Mouse (Mus musculus) forebrain, embryonic 13.5 days (tissue): ENCODE results near the gene Csrnp1. TPM values are rescaled to one million over a fixed set of nuclear protein-coding genes. Genes with fewer than 3 reads are reported as not detected.

Experiments
- ATAC-seq: fragments of 200-750 bp; cut with Nextera tagmentation; 2 replicates; pipeline ENCODE4 v1.8.0; 2017
- H3K27ac ChIP-seq: fragments of 300-500 bp; sonication (generic); 2 replicates; pipeline ENCODE4 v1.5.1; 2015; ENCODE audit warnings: inconsistent platforms, mild to moderate bottlenecking, moderate library complexity
- H3K27me3 ChIP-seq: fragments of 300-500 bp; sonication (generic); 2 replicates; pipeline ENCODE4 v1.6.1; 2015; ENCODE audit warnings: mild to moderate bottlenecking, inconsistent platforms
- H3K36me3 ChIP-seq: fragments of 300-500 bp; sonication (generic); 2 replicates; pipeline ENCODE4 v1.6.1; 2015; ENCODE audit warnings: mild to moderate bottlenecking, inconsistent platforms; ENCODE audit not compliant: poor library complexity, severe bottlenecking
- H3K4me1 ChIP-seq: fragments of 300-500 bp; sonication (generic); 2 replicates; pipeline ENCODE4 v1.6.1; 2015; ENCODE audit warnings: inconsistent platforms
- H3K4me2 ChIP-seq: fragments of 300-500 bp; sonication (generic); 2 replicates; pipeline ENCODE4 v1.6.1; 2015; ENCODE audit warnings: inconsistent platforms, mild to moderate bottlenecking, moderate library complexity
- H3K4me3 ChIP-seq: fragments of 300-500 bp; sonication (generic); 2 replicates; pipeline ENCODE4 v1.5.1; 2015; ENCODE audit warnings: mild to moderate bottlenecking, inconsistent platforms
- H3K9ac ChIP-seq: fragments of 300-500 bp; sonication (generic); 2 replicates; pipeline ENCODE4 v1.6.1; 2015; ENCODE audit warnings: mild to moderate bottlenecking, inconsistent platforms
- H3K9me3 ChIP-seq: fragments of 300-500 bp; sonication (generic); replicated peaks from 2 replicates; pipeline ENCODE4 v1.6.1; 2016; ENCODE audit warnings: inconsistent platforms
- WGBS: fragments of 180-500 bp; shearing (Covaris S2); methylation state at CpG from one replicate; pipeline ENCODE4 v1.1.7; 2015; 5-methylcytosine and 5-hydroxymethylcytosine counted together
- polyA plus RNA-seq: library from polyadenylated mRNA; unstranded; fragments of >200 nt; fragmentation: Nextera tagmentation; extraction: Ambion mirVana; gene quantifications from 2 replicates; pipeline ENCODE4 v1.2.1, GENCODE M21; 2015

Gene Csrnp1
- polyA plus RNA-seq, 1 experiment from 2014 or later, result 1.5 TPM

DNA sequence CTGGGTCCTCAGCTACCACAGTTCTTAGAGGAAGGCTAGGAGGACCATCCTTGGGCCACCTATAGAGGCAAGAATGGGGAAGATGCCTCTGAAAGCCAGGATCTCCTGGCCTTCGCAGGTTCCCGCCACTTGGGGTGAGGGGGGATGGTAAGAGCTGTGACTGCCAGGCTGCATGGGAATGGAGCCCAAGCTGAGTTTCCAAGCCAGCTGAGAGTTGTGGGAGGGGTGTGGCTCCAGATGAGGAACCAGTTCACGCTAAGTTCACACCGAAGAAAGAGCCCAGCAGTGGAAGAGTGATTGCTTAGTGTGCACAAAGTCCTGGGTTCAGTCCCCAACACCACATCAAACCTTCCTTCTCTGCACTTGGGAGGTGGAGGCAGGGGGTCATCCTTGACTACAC is 22.2 kb downstream of the Csrnp1 start:
- Histone ChIP-seq H3K4me2 (no peak overlapping the region), H3K27ac (no peak overlapping the region), H3K9ac (no peak overlapping the region), H3K4me1 (no peaks in the 10 kb centered on the region), H3K27me3 (0 out of 2 replicates have a peak, but pooled peaks cover 4% of the 10 kb centered on the region), H3K4me3 (no peak overlapping the region), H3K9me3 (no peaks in the 10 kb centered on the region), H3K36me3 (no peaks in the 10 kb centered on the region)
- no peak for ATAC-seq
- 77% methylated on average over 4 of the region's 4 CpGs for WGBS

DNA sequence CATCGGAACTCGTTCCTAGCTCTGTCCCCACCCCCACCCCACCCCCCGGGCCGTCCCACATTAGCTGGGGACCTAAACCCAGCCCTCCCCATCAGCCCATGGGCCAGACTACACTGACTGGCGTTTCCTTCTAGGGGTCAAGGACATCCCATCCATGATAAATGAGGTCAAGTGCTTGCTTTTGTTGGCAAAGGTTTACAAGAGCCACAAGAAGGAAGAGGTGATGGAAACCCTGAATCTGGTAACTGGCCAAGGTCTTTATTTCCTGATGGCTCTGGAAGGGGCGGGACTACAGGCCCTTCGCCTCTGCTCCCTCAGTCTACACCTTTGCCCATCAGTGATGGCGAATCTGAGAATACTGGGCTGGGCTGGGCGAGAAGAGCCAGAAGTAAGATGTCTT is 25.6 kb downstream of the Csrnp1 start:
- ATAC-seq, result no peak

DNA sequence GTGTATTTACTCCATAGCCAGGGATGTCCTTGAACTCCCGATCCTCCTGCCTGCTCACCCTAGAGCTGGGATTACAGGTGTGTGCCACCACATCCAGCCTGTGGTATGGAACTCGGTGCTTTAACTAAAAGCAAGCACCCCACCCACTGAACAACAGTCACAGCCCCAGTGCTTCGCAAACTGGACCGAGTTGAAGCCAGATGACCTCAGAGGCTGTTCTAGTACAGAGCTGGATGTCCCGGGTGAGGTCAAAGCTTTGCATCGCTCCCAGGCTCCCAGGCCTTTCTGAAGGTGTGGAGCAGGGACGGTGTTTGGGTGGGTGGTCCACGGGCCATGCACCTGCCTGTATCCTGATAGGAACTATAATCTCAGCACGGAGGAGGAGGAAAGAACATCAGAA is 33.1 kb downstream of the Csrnp1 start:
- H3K27ac ChIP-seq, result no peak overlapping the region
- H3K36me3 ChIP-seq, result no peaks in the 10 kb centered on the region
- H3K4me3 ChIP-seq, result no peak overlapping the region
- WGBS, result 86% methylated on average over 9 of the region's 9 CpGs
- H3K27me3 ChIP-seq, result no peaks in the 10 kb centered on the region
- H3K4me2 ChIP-seq, result no peak overlapping the region
- no peaks in the 10 kb centered on the region for H3K9me3 ChIP-seq
- no peak overlapping the region for H3K9ac ChIP-seq
- no peak for ATAC-seq
- no peaks in the 10 kb centered on the region for H3K4me1 ChIP-seq

More for the DNA sequence above, 25.6 kb downstream of the Csrnp1 start:
- 92% methylated on average over 9 of the region's 9 CpGs for WGBS
- 0 out of 2 replicates have a peak, but pooled peaks cover 4% of the 10 kb centered on the region for H3K27me3 ChIP-seq
- no peaks in the 10 kb centered on the region for H3K36me3 ChIP-seq
- no peak overlapping the region for H3K27ac ChIP-seq
- no peak overlapping the region for H3K4me2 ChIP-seq
- H3K4me3 ChIP-seq, result no peak overlapping the region
- H3K4me1 ChIP-seq, result no peaks in the 10 kb centered on the region
- no peaks in the 10 kb centered on the region for H3K9me3 ChIP-seq
- no peak overlapping the region for H3K9ac ChIP-seq

DNA sequence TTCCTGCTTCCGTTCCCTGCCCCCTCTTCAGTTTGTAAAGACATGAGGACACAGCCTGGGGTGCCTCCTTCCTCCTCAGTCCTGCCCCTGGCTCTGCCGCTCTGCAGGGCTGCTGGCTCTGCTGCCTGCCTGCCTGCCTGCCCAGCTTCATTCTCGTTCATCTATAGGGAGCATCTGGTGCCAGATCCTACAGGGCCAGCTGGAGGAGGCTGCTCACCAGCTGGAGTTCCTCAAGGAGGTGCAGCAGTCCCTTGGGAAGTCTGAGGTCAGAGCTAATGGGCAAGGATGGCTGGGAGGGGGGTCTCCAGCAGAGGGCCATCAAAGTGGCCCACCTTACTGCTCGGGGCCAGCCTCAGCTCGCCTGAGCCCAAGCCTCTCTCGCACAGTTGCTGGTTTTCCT is 34.0 kb downstream of the Csrnp1 start:
- Histone ChIP-seq H3K27ac (peak overlapping the region; percentile 5; the same call in 1 of the 2 replicates), H3K27me3 (no peaks in the 10 kb centered on the region), H3K4me2 (no peak overlapping the region), H3K9ac (no peak overlapping the region), H3K36me3 (no peaks in the 10 kb centered on the region), H3K4me3 (no peak overlapping the region), H3K4me1 (no peaks in the 10 kb centered on the region), H3K9me3 (no peaks in the 10 kb centered on the region)
- ATAC-seq, result 0 out of 2 replicates have a peak, but pooled peaks have one; percentile 45
- 55% methylated on average over 6 of the region's 6 CpGs for WGBS

DNA sequence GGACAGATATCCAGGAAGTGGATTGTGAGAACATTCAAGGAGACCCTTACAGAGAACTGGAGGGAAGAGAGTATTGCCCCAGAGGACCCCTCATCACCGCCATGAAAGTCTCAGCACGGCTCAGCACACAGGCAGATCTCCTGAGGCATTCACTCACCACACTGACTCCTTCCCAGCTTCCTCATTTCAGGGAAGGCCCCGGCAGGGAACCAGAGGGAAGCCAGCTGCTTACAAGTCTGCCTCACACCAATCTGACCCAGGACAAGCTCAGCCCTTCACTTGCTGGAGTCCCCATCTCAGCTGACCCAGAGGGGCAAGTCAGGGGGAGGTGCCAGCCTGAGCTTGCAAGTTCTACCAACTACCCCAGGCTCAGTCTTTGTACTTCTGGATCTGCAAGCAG is 35.7 kb downstream of the Csrnp1 start:
- WGBS, result 69% methylated on average over 3 of the region's 3 CpGs
- Histone ChIP-seq H3K9me3 (no peaks in the 10 kb centered on the region), H3K27ac (no peak overlapping the region), H3K36me3 (no peaks in the 10 kb centered on the region), H3K9ac (no peak overlapping the region), H3K27me3 (no peaks in the 10 kb centered on the region), H3K4me1 (no peaks in the 10 kb centered on the region), H3K4me2 (no peak overlapping the region), H3K4me3 (no peak overlapping the region)
- no peak for ATAC-seq

DNA sequence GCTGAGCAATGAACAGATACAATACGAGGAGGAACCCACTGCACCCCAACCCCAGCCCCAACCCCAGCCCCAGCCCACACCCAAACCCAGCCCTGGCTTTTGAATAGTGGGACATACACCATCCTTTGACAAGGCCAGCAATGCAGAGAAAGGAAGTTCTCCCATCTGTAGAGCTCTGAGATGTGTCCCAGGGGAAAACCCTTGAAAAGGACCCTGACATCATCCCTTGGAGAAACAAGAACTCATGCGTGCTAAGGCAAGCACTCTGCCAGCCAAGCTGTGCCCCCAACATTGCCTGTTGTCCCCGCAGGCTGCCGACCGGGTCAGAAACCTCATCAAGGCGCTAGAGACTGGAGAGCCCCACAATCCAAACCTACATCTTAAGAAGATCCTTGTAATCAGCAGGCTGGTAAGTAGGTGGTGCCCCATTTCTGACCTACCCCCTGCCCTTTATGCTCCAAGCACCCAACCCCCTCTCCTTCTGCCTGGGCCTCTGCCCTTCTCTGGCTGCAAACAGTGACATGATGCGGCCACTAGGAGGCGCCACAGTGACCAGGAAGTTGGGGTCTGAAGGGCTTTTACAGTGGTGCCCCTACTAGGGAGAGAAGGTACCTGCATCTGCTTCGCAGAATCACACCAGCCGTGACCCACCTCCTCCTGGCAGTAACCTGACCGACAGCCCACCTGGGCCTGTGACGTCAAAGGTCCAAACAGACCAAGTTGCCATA is 39.1 kb downstream of the Csrnp1 start:
- Histone ChIP-seq H3K27me3 (no peaks in the 10 kb centered on the region), H3K9me3 (no peaks in the 10 kb centered on the region), H3K27ac (no peak overlapping the region), H3K36me3 (no peaks in the 10 kb centered on the region), H3K9ac (no peak overlapping the region), H3K4me3 (no peak overlapping the region), H3K4me1 (no peaks in the 10 kb centered on the region), H3K4me2 (no peak overlapping the region)
- ATAC-seq, result no peak
- WGBS, result 76% methylated on average over 12 of the region's 12 CpGs

DNA sequence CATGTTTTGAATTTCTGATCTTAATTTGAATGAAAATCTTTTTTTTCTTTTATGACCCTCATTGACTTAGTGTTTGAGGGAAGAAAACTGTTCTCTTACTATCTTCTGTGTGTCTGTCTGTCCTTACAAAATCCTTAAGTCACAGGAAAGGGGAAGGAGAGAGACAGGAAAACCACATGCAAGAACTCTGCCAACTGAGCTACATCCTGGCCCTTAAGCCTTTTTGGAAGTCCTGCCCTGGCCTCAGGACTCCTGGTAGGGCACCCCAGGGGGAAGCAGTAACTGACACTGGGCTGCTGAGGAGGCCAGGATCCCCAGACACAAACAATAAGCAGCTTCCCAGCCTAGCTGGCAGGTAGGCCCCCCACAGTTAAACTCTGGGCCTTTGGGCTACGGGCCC is 41.1 kb downstream of the Csrnp1 start:
- Histone ChIP-seq H3K4me2 (no peak overlapping the region), H3K4me1 (no peaks in the 10 kb centered on the region), H3K9me3 (no peaks in the 10 kb centered on the region), H3K36me3 (no peaks in the 10 kb centered on the region), H3K4me3 (no peak overlapping the region), H3K27me3 (no peaks in the 10 kb centered on the region), H3K27ac (no peak overlapping the region), H3K9ac (no peak overlapping the region)
- no peak for ATAC-seq
- 31% methylated on average over 1 of the region's 1 CpGs for WGBS

DNA sequence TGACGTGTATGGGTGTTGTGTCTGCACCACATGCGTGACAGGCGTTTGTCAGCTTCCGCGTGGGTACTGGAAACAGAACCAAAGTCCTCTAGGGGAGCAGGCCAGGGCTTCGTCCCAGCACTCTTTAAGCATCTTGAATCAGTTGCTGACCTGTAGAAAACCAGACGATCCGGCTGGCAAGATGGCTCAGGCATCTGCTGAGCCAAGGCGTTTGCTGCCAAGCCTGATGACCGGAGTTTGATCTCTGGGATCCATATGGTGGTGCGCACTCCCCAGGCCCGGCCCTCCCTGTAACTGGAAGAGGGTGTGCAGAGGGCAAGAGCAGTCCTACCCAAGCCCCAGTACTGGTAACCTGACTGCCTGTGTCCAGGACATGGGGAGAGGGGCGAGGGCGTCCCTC is 42.6 kb downstream of the Csrnp1 start:
- ATAC-seq, result no peak
- Histone ChIP-seq H3K4me1 (peaks cover 7% of the 10 kb centered on the region), H3K36me3 (no peaks in the 10 kb centered on the region), H3K4me2 (no peak overlapping the region), H3K4me3 (no peak overlapping the region), H3K27ac (no peak overlapping the region), H3K9me3 (no peaks in the 10 kb centered on the region), H3K27me3 (no peaks in the 10 kb centered on the region), H3K9ac (no peak overlapping the region)
- WGBS, result 89% methylated on average over 14 of the region's 14 CpGs

DNA sequence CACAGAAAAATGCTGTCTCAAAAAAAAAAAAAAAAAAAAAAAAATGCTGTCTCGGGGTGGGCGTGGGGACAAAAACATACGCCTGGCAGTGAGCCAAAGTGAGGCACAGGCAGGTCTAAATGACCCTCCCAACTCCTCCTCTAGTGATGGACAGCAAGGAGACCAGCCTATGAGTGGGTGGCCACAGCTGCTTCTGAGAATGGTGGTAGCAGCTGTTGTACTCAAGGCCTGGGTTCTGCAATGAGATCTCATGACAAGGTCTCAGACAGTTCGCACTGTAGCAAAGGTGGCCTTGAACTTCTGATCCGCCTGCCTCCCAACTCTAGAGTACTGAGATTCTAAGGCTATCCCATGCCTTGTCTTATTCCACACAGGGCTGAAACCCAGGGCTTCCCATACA is 43.1 kb downstream of the Csrnp1 start:
- H3K27ac ChIP-seq, result no peak overlapping the region
- H3K27me3 ChIP-seq, result no peaks in the 10 kb centered on the region
- H3K4me1 ChIP-seq, result peaks cover 12% of the 10 kb centered on the region
- H3K9me3 ChIP-seq, result no peaks in the 10 kb centered on the region
- no peak overlapping the region for H3K4me2 ChIP-seq
- WGBS, result 78% methylated on average over 5 of the region's 5 CpGs
- H3K9ac ChIP-seq, result no peak overlapping the region
- H3K4me3 ChIP-seq, result no peak overlapping the region
- ATAC-seq, result no peak
- no peaks in the 10 kb centered on the region for H3K36me3 ChIP-seq

DNA sequence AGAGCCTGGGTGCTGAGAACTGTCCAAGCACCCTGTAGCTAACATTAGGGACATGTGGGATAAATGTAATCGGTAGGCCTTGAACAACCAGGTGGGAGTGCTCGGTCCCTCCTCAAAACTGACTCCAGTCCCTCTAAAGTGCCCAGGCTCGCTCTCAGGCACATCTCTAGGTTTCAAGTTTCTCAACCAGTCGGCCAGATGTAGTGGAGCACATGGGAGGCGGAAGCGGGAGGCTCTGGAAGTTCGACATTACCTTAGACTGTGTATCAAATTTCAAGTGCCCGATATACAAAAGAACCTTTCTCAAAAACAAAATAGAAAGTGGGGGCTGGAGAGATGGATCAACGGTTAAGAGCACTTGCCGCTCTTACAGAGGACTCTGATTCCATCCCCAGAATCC is 44.8 kb downstream of the Csrnp1 start:
- no peak for ATAC-seq
- no peaks in the 10 kb centered on the region for H3K36me3 ChIP-seq
- no peak overlapping the region for H3K27ac ChIP-seq
- no peak overlapping the region for H3K4me2 ChIP-seq
- H3K9ac ChIP-seq, result no peak overlapping the region
- peaks cover 15% of the 10 kb centered on the region for H3K4me1 ChIP-seq
- 74% methylated on average over 10 of the region's 10 CpGs for WGBS
- no peak overlapping the region for H3K4me3 ChIP-seq
- H3K27me3 ChIP-seq, result no peaks in the 10 kb centered on the region
- no peaks in the 10 kb centered on the region for H3K9me3 ChIP-seq

DNA sequence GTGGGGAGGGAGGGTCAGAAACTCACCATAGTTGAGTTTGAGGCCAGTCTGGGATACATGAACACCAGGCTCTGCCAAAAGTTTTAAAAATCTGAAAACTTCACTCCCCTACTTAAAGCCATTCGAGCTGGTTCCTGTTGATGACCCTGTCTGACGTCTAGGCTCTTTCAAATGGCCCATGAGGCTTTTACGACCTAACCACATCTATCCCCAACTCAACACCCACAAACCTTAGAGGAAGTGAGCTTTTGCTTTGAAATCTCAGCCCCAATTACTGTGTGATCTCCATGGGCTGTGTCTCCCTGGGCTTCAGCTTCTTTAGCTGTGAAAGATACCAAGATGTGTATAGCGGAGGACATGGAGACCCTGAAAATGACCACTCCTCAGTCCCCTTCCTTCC is 46.0 kb downstream of the Csrnp1 start:
- H3K36me3 ChIP-seq, result no peaks in the 10 kb centered on the region
- H3K4me2 ChIP-seq, result 0 out of 2 replicates have a peak overlapping the region, but pooled peaks have one; percentile 83
- H3K4me3 ChIP-seq, result no peak overlapping the region
- no peak overlapping the region for H3K27ac ChIP-seq
- peaks cover 15% of the 10 kb centered on the region for H3K4me1 ChIP-seq
- no peaks in the 10 kb centered on the region for H3K27me3 ChIP-seq
- H3K9me3 ChIP-seq, result no peaks in the 10 kb centered on the region
- H3K9ac ChIP-seq, result no peak overlapping the region
- WGBS, result 85% methylated on average over 4 of the region's 4 CpGs
- ATAC-seq, result no peak

DNA sequence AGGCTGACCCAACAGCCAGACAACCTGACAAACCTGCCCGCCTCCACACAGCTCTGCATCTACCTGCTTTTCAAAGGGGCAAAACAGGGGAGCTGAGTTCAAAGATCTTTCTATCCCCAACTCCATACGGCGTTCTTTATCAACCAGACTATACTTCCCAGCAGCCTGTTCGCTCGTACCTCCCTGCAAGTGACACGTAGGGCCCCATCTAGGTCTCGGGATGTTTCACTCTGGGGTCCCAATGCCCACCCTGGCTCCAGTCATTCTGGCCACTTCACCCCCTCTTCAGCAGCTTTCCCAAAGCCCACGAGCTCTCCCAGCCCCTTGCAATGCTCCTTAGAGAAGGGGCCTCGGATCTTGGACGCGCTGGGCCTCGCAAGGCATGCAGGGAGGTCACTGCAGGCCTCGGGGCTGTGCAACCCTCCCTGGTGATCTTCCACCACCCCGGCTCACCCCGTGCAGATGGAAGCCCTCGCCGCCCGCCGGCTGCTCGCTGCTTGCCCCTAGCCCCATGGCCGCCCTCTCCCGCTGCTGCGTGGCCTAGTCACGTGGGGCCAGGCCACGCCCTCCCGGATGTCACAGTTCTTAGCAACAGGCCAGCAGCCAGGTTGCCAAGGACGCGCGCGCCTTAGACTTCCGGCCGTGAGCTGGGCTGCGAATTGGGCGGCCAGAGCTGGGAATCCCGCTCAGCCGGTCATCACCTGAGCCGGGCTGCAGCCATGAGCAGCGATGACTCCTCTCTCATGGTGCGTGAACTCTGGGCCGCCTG is 47.3 kb downstream of the Csrnp1 start, which contains the start of the genes Gorasp1 and Ttc21a:
Gene Gorasp1, minus strand, starts transcription at position 561 of the 769 bp plus-strand sequence.
Gene Ttc21a, plus strand, starts transcription at position 602 of the 769 bp plus-strand sequence.
- peaks cover 8% of the 10 kb centered on the region for H3K36me3 ChIP-seq
- H3K4me2 ChIP-seq, result peak within 1 kb of the TSS; percentile 83
- whole genome bisulfite sequencing, result 1% methylated on average over 40 of the region's 40 CpGs
- peak within 1 kb of the TSS; percentile 91 for H3K9ac ChIP-seq
- 0 out of 2 replicates have a peak within 1 kb of the TSS, but pooled peaks have one; percentile 48 for H3K27ac ChIP-seq
- peak; percentile 97 for ATAC-seq
- H3K9me3 ChIP-seq, result no peaks in the 10 kb centered on the region
- H3K4me3 ChIP-seq, result peak within 1 kb of the TSS; percentile 78
- H3K4me1 ChIP-seq, result peaks cover 15% of the 10 kb centered on the region
- no peaks in the 10 kb centered on the region for H3K27me3 ChIP-seq
